Mouse (Mus musculus) hindbrain, postnatal 0 days (tissue): ENCODE results near the gene Ephx3. TPM values are rescaled to one million over a fixed set of nuclear protein-coding genes. Genes with fewer than 3 reads are reported as not detected.
A peak's percentile ranks its signal among the peaks of the same experiment; 100 is the strongest.

Experiments used
- ATAC-seq: fragments of 200-750 bp; cut with Nextera tagmentation; 2 replicates; pipeline ENCODE4 v1.8.0; 2017; ENCODE audit warnings: mild to moderate bottlenecking, moderate TSS enrichment, moderate library complexity
- DNase-seq: peaks from one replicate; pipeline ENCODE4 v3.0.0-alpha.2; 2015; ENCODE audit warnings: low spot score
- H3K27ac ChIP-seq: fragments of 300-500 bp; sonication (generic); 2 replicates; pipeline ENCODE4 v1.5.1; 2014; ENCODE audit warnings: mild to moderate bottlenecking
- H3K27me3 ChIP-seq: fragments of 300-500 bp; sonication (generic); 2 replicates; pipeline ENCODE4 v1.6.1; 2014; ENCODE audit warnings: low read length, mixed read lengths; ENCODE audit not compliant: insufficient read depth
- H3K36me3 ChIP-seq: fragments of 300-500 bp; sonication (generic); 2 replicates; pipeline ENCODE4 v1.6.1; 2014; ENCODE audit warnings: low read length, mixed read lengths; ENCODE audit not compliant: insufficient read depth
- H3K4me1 ChIP-seq: fragments of 300-500 bp; sonication (generic); 2 replicates; pipeline ENCODE4 v1.6.1; 2014; ENCODE audit warnings: antibody characterized with exemption, low read length, mixed read lengths; ENCODE audit not compliant: insufficient read depth
- H3K4me2 ChIP-seq: fragments of 300-500 bp; sonication (generic); 2 replicates; pipeline ENCODE4 v1.6.1; 2014; ENCODE audit warnings: low read depth, mild to moderate bottlenecking, low read length, moderate library complexity, mixed read lengths
- H3K4me3 ChIP-seq: fragments of 300-500 bp; sonication (generic); 2 replicates; pipeline ENCODE4 v1.5.1; 2014; ENCODE audit warnings: low read length
- H3K9ac ChIP-seq: fragments of 300-500 bp; sonication (generic); replicated peaks from 2 replicates; pipeline ENCODE4 v1.6.1; 2014; ENCODE audit warnings: mild to moderate bottlenecking, low read length, moderate library complexity, mixed read lengths
- H3K9me3 ChIP-seq: fragments of 300-500 bp; sonication (generic); 2 replicates; pipeline ENCODE4 v1.6.1; 2016; ENCODE audit warnings: low read length, mixed read lengths
- CTCF ChIP-seq: IDR thresholded peaks from 2 replicates; pipeline ENCODE4 v1.5.1; 2016; ENCODE audit warnings: antibody characterized with exemption, control low read depth, low read depth
- WGBS: fragments of 180-500 bp; shearing (Covaris S2); extraction: QIAGEN DNeasy Blood & Tissue Kit; methylation state at CpG from one replicate; pipeline ENCODE4 v1.1.7; 2014; 5-methylcytosine and 5-hydroxymethylcytosine counted together
- polyA plus RNA-seq: library from polyadenylated mRNA; unstranded; fragments of >200 nt; fragmentation: Nextera tagmentation; extraction: Ambion mirVana; gene quantifications from 2 replicates; pipeline ENCODE4 v1.2.1, GENCODE M21; 2015
- total RNA-seq: library from RNA; depleted of rRNA; stranded (reverse); fragments of >200 nt; gene quantifications from 2 replicates; pipeline ENCODE4 v1.2.3, GENCODE M21; 2014; rRNA removed

Gene Ephx3
- total and polyA plus RNA-seq, 2 experiments from 2014 or later = 0.31 to 0.48 TPM

GRCm38 (mm10) chr17:32158841-32159240 is 30.5 kb downstream of the Ephx3 start:
- Histone ChIP-seq H3K4me3 (no peak overlapping the region), H3K36me3 (no peaks in the 10 kb centered on the region; the same call in 1 of the 2 replicates), H3K27me3 (no peaks in the 10 kb centered on the region), H3K27ac (no peak overlapping the region), H3K4me1 (no peaks in the 10 kb centered on the region), H3K4me2 (no peak overlapping the region), H3K9me3 (no peaks in the 10 kb centered on the region), H3K9ac (no peak overlapping the region)
- no peak for TF ChIP-seq CTCF
- DNase-seq (no peak), ATAC-seq (no peak)
- 85% methylated on average over 13 of the region's 13 CpGs for WGBS

- ATAC-seq = peak; percentile 67
- no peak overlapping the region for H3K4me2 ChIP-seq
Measured at GRCm38 (mm10) chr17:32146718-32147117, 42.6 kb downstream of the Ephx3 start.

DNA sequence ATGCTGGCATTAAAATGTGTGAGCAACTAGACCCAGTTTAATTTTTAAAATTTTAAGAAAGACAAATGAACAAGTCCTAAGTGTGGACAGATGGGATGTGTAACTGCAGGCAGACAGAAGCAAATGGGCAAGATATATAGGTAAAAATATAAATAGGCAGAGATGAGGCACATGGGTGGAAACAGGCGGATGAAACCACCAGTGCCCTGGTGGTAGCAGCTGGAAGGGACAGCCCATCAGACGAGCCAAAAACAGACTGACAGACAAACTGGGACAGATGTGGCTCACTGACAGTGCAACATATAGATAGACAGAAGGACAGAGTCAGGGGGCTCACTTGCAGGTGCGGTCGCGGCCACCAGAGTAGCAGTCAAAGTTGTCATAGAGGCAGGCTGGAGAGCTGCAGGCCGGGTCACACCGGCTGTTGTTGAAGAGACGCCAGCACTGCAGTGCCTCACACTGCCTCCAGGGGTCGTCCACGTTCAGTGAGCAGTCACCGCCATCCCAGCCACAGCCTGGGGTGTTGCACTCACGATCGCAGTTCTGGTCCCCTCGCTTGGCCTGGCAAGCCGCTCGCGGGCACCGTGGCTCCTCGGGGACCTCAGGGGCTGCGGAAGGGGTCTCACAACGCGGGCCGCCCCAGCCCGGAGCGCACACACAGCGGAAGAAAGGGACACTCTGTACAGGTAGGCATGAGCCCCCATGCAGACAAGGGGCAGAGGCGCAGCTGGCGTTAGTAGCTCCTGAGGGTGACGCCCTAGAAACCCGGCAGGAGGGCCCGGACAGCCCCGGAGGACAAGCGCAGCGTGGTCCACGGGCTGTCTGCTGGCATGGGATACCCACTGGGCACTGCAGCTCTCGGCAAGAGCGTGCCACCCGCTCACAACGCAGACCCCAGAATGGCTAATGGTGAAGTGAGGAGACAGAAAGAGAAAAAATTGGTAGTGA is 46.2 kb downstream of the Ephx3 start:
- no peaks in the 10 kb centered on the region for H3K9me3 ChIP-seq
- peak overlapping the region; percentile 50 for H3K4me2 ChIP-seq
- H3K36me3 ChIP-seq = peaks cover 4% of the 10 kb centered on the region; the same call in 1 of the 2 replicates
- no peaks in the 10 kb centered on the region for H3K27me3 ChIP-seq
- H3K27ac ChIP-seq = 0 out of 2 replicates have a peak overlapping the region, but pooled peaks have one; percentile 22
- peak; percentile 90 for DNase-seq
- H3K4me3 ChIP-seq = peak overlapping the region; percentile 24
- no peaks in the 10 kb centered on the region for H3K4me1 ChIP-seq
- WGBS = 19% methylated on average over 39 of the region's 39 CpGs
- H3K9ac ChIP-seq = no peak overlapping the region; the same call in 1 of the 2 replicates
- peak; percentile 93 for TF ChIP-seq CTCF
- peak; percentile 79 for ATAC-seq

More at GRCm38 (mm10) chr17:32146718-32147117, 42.6 kb downstream of the Ephx3 start:
- no peaks in the 10 kb centered on the region for H3K36me3 ChIP-seq
- no peak overlapping the region for H3K4me3 ChIP-seq
- no peaks in the 10 kb centered on the region for H3K4me1 ChIP-seq
- no peaks in the 10 kb centered on the region for H3K27me3 ChIP-seq
- peak; percentile 44 for DNase-seq
- no peak overlapping the region for H3K9ac ChIP-seq
- TF ChIP-seq CTCF = no peak
- no peaks in the 10 kb centered on the region for H3K9me3 ChIP-seq
- 55% methylated on average over 8 of the region's 8 CpGs for WGBS
- no peak overlapping the region for H3K27ac ChIP-seq

GRCm38 (mm10) chr17:32142234-32142633 is 47.1 kb downstream of the Ephx3 start:
- Histone ChIP-seq H3K9me3 (no peaks in the 10 kb centered on the region), H3K4me3 (no peak overlapping the region), H3K27ac (no peak overlapping the region), H3K9ac (no peak overlapping the region), H3K36me3 (peaks cover 4% of the 10 kb centered on the region; the same call in 1 of the 2 replicates), H3K27me3 (no peaks in the 10 kb centered on the region), H3K4me1 (no peaks in the 10 kb centered on the region), H3K4me2 (no peak overlapping the region)
- no peak for ATAC-seq
- WGBS = 93% methylated on average over 1 of the region's 1 CpGs
- DNase-seq = no peak
- no peak for TF ChIP-seq CTCF

Other genes with a start within 250 kb of the Ephx3 start
- 18.6 and 30.0 TPM in 2 replicates for gene Rrp1b, start 153.4 kb downstream of the Ephx3 start, total RNA-seq
- 32.5 and 38.9 TPM in 2 replicates for gene Rrp1b, start 153.4 kb downstream of the Ephx3 start, polyA plus RNA-seq
- 0.84 TPM in 1 of 2 replicates, not detected in the other for gene Hsf2bp, start 153.2 kb downstream of the Ephx3 start, total RNA-seq
- gene Hsf2bp, start 153.2 kb downstream of the Ephx3 start, polyA plus RNA-seq = 0.55 and 0.58 TPM in 2 replicates
- gene Notch3, start 22.7 kb downstream of the Ephx3 start, total RNA-seq = 56.3 and 68.1 TPM in 2 replicates
- 5.8 and 6.5 TPM in 2 replicates for gene Notch3, start 22.7 kb downstream of the Ephx3 start, polyA plus RNA-seq
- 34.3 and 46.5 TPM in 2 replicates for gene Brd4, start 95.2 kb upstream of the Ephx3 start, total RNA-seq
- gene Brd4, start 95.2 kb upstream of the Ephx3 start, polyA plus RNA-seq = 60.8 and 73.8 TPM in 2 replicates
- gene Akap8, start 131.7 kb upstream of the Ephx3 start, total RNA-seq = 94.4 and 108 TPM in 2 replicates
- gene Akap8, start 131.7 kb upstream of the Ephx3 start, polyA plus RNA-seq = 66.4 and 75.2 TPM in 2 replicates
- 73.6 and 76.3 TPM in 2 replicates for gene Akap8l, start 161.1 kb upstream of the Ephx3 start, total RNA-seq
- gene Akap8l, start 161.1 kb upstream of the Ephx3 start, polyA plus RNA-seq = 95.7 and 103 TPM in 2 replicates
- 50.4 and 56.8 TPM in 2 replicates for gene Wiz, start 199.9 kb upstream of the Ephx3 start, total RNA-seq
- gene Wiz, start 199.9 kb upstream of the Ephx3 start, polyA plus RNA-seq = 24.2 and 28.4 TPM in 2 replicates
- 1.2 and 2.8 TPM in 2 replicates for gene Rasal3, start 214.0 kb upstream of the Ephx3 start, total RNA-seq
- 0.61 and 1.2 TPM in 2 replicates for gene Rasal3, start 214.0 kb upstream of the Ephx3 start, polyA plus RNA-seq
- not detected in 2 replicates for gene Pglyrp2, start 234.6 kb upstream of the Ephx3 start, total RNA-seq
- not detected in 2 replicates for gene Pglyrp2, start 234.6 kb upstream of the Ephx3 start, polyA plus RNA-seq